Mouse (Mus musculus): ENCODE data around the gene Pgpep1l. TPM values are rescaled to one million over a fixed set of nuclear protein-coding genes. Genes with fewer than 3 reads are reported as not detected.
"Not testable (repeated sequence)": the region's sequence is repeated elsewhere in the genome, so short reads cannot be mapped to it uniquely, and the experiment has no call there.

Gene Pgpep1l
- polyA plus RNA-seq, 1 experiment from 2014 or later = not detected

DNA sequence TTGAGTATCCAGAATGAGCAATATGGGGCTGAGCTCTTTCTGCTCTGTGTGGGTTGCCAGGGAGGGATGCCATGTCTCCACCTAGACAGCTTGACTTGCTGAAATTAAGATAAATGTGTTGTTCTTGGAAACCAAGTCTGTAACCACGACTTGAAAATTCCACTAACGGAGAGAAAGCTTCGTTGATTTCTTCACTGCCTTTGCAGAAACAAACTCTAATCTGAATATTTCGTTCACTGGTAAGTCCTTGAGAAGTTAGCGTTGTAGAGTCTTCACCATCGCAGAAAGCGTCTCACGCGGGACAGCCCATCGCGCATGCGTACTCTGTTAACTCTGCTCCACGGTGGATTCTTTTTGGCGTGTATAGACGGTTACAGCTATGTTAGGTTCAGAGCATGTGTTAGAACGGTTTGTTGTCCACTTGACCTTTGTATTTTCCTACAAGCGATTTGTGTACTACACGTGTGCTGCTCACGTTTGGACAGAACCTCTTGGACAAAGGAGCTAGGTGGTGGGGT is 16.4 kb upstream of the Pgpep1l start:
- H3K9ac ChIP-seq = no peak overlapping the region
- 94% methylated on average over 19 of the region's 19 CpGs for WGBS
- no peak overlapping the region for H3K4me2 ChIP-seq
- no peak overlapping the region for H3K4me3 ChIP-seq
- no peaks in the 10 kb centered on the region for H3K9me3 ChIP-seq
- no peak for ATAC-seq (ENCODE audit: low FRiP score)
- H3K27me3 ChIP-seq = peaks cover 38% of the 10 kb centered on the region
- H3K27ac ChIP-seq = no peak overlapping the region
- no peaks in the 10 kb centered on the region for H3K36me3 ChIP-seq
- peaks cover 19% of the 10 kb centered on the region for H3K4me1 ChIP-seq (replicated peaks)

GRCm38 (mm10) chr7:68279481-68279880 is 15.4 kb upstream of the Pgpep1l start:
- Histone ChIP-seq H3K9ac (no peak overlapping the region), H3K27ac (no peak overlapping the region), H3K4me3 (no peak overlapping the region), H3K9me3 (no peaks in the 10 kb centered on the region), H3K36me3 (no peaks in the 10 kb centered on the region), H3K27me3 (peaks cover 45% of the 10 kb centered on the region), H3K4me1 (replicated peaks) (peaks cover 19% of the 10 kb centered on the region), H3K4me2 (no peak overlapping the region)
- 91% methylated on average over 7 of the region's 7 CpGs for WGBS
- ATAC-seq (ENCODE audit: low FRiP score) = no peak

DNA sequence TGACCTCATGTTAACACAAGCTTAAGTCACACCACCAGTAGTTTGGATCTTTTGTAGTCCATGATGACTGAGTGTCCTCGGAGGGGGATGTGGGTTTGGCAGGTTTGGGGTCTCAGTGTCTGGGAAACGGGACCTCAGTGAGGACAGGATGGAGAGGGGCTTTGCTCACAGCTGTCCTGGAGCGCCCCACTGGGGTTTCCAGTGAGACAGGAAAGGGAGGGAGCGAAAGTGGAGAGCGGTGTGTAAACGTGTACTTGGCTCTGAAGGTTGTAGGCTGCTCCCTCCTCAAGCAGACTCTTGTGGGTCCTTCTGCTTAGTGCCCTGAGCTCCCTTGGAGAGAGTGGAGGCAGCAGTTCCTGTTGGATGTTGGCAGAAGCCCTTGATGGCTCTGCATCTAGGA is 14.9 kb upstream of the Pgpep1l start:
- H3K4me2 ChIP-seq = no peak overlapping the region
- H3K4me3 ChIP-seq = no peak overlapping the region
- no peaks in the 10 kb centered on the region for H3K36me3 ChIP-seq
- peaks cover 48% of the 10 kb centered on the region for H3K27me3 ChIP-seq
- H3K9ac ChIP-seq = no peak overlapping the region
- peaks cover 19% of the 10 kb centered on the region for H3K4me1 ChIP-seq (replicated peaks)
- 79% methylated on average over 6 of the region's 6 CpGs for WGBS
- no peaks in the 10 kb centered on the region for H3K9me3 ChIP-seq
- no peak for ATAC-seq (ENCODE audit: low FRiP score)
- H3K27ac ChIP-seq = no peak overlapping the region

GRCm38 (mm10) chr7:68278385-68278784 is 14.4 kb upstream of the Pgpep1l start:
- no peak overlapping the region for H3K4me3 ChIP-seq
- H3K4me2 ChIP-seq = no peak overlapping the region
- H3K27me3 ChIP-seq = peaks cover 51% of the 10 kb centered on the region
- H3K9me3 ChIP-seq = no peaks in the 10 kb centered on the region
- ATAC-seq (ENCODE audit: low FRiP score) = no peak
- H3K36me3 ChIP-seq = no peaks in the 10 kb centered on the region
- H3K4me1 ChIP-seq (replicated peaks) = peaks cover 19% of the 10 kb centered on the region
- H3K9ac ChIP-seq = no peak overlapping the region
- WGBS = 94% methylated on average over 6 of the region's 6 CpGs
- no peak overlapping the region for H3K27ac ChIP-seq

GRCm38 (mm10) chr7:68277897-68278270 is 13.9 kb upstream of the Pgpep1l start:
- Histone ChIP-seq H3K27ac (no peak overlapping the region), H3K4me3 (no peak overlapping the region), H3K9ac (no peak overlapping the region), H3K4me2 (no peak overlapping the region), H3K27me3 (peaks cover 51% of the 10 kb centered on the region), H3K4me1 (replicated peaks) (peaks cover 19% of the 10 kb centered on the region), H3K9me3 (no peaks in the 10 kb centered on the region), H3K36me3 (no peaks in the 10 kb centered on the region)
- no peak for ATAC-seq (ENCODE audit: low FRiP score)
- WGBS = 52% methylated on average over 4 of the region's 4 CpGs

GRCm38 (mm10) chr7:68277054-68277896 is 13.2 kb upstream of the Pgpep1l start:
- Histone ChIP-seq H3K27me3 (peaks cover 51% of the 10 kb centered on the region), H3K4me3 (no peak overlapping the region), H3K4me1 (replicated peaks) (peaks cover 19% of the 10 kb centered on the region), H3K4me2 (no peak overlapping the region), H3K27ac (no peak overlapping the region), H3K36me3 (no peaks in the 10 kb centered on the region), H3K9me3 (no peaks in the 10 kb centered on the region), H3K9ac (no peak overlapping the region)
- ATAC-seq (ENCODE audit: low FRiP score) = no peak
- 34% methylated on average over 11 of the region's 11 CpGs for WGBS

DNA sequence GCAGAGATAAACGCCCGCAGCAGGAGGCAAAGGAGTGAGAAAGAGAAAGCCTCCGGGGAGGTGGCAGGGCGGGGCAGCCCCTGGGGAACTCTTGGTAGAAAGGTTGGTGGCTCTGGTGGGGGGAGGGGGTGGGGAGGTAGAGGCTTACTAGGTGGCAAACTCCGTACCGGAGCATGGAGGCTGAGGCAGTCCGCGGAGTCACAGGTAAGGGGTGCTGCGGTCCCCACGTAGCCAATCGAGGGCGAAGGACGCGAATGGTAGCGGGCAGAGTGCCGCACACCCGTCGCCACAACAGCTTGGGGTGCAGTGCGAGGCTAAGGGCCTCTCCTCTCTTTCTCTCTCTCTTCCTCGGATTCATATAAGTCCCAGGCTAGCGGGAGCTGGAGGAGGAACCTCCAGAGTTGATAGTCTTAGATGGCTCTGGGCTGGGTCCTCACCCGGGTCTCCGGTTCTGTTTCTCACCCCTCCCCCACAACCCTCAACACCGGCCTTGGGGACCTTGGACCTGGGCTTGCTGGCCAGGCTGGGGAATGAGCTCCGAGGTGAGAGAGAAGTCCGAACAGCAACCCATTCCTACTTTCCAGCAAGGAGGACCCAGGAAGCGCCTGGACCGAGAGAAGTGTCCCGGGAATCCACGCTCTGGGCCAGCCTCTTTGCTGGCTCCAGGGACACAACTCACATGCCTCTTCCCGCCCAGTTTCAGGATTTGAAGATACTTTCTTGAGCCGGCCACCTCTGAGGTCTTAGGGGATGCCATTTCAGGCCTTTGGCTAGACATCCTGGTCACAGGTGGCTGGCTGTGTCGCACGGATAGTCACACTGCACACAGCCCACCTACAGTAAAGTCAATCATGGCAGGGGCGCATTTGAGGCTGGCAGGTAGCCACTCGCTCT is 12.1 kb upstream of the Pgpep1l start:
- no peak for ATAC-seq (ENCODE audit: low FRiP score)
- no peak overlapping the region for H3K27ac ChIP-seq
- no peaks in the 10 kb centered on the region for H3K9me3 ChIP-seq
- H3K4me3 ChIP-seq = peak overlapping the region; percentile 32
- no peaks in the 10 kb centered on the region for H3K36me3 ChIP-seq
- H3K4me1 ChIP-seq (replicated peaks) = peaks cover 19% of the 10 kb centered on the region
- 6% methylated on average over 36 of the region's 36 CpGs for WGBS
- H3K27me3 ChIP-seq = peaks cover 51% of the 10 kb centered on the region
- H3K4me2 ChIP-seq = peak overlapping the region; percentile 60
- peak overlapping the region; percentile 49; the same call in 1 of the 2 replicates for H3K9ac ChIP-seq

GRCm38 (mm10) chr7:68275445-68275837 is 11.4 kb upstream of the Pgpep1l start:
- H3K9me3 ChIP-seq; H3K36me3 ChIP-seq; ATAC-seq (ENCODE audit: low FRiP score); H3K27ac ChIP-seq: not testable (repeated sequence)
- peaks cover 19% of the 10 kb centered on the region for H3K4me1 ChIP-seq (replicated peaks)
- H3K4me2 ChIP-seq = peak overlapping the region; percentile 60
- peaks cover 51% of the 10 kb centered on the region for H3K27me3 ChIP-seq
- peak overlapping the region; percentile 49; the same call in 1 of the 2 replicates for H3K9ac ChIP-seq
- 45% methylated on average over 9 of the region's 9 CpGs for WGBS
- H3K4me3 ChIP-seq = peak overlapping the region; percentile 32

GRCm38 (mm10) chr7:68274951-68275350 is 10.9 kb upstream of the Pgpep1l start:
- Histone ChIP-seq H3K9ac (no peak overlapping the region), H3K4me3 (no peak overlapping the region), H3K4me2 (no peak overlapping the region), H3K4me1 (replicated peaks) (peaks cover 19% of the 10 kb centered on the region), H3K27me3 (peaks cover 51% of the 10 kb centered on the region), H3K36me3 (no peaks in the 10 kb centered on the region), H3K27ac (no peak overlapping the region), H3K9me3 (no peaks in the 10 kb centered on the region)
- ATAC-seq (ENCODE audit: low FRiP score) = no peak
- WGBS = 63% methylated on average over 9 of the region's 9 CpGs

- Histone ChIP-seq H3K4me2 (no peak overlapping the region), H3K36me3 (no peaks in the 10 kb centered on the region), H3K9me3 (no peaks in the 10 kb centered on the region), H3K4me1 (replicated peaks) (peaks cover 19% of the 10 kb centered on the region), H3K27ac (no peak overlapping the region), H3K4me3 (no peak overlapping the region), H3K27me3 (peaks cover 49% of the 10 kb centered on the region), H3K9ac (no peak overlapping the region)
- WGBS = 68% methylated on average over 2 of the region's 2 CpGs
- ATAC-seq (ENCODE audit: low FRiP score) = no peak
Observed at GRCm38 (mm10) chr7:68274218-68274617, 10.2 kb upstream of the Pgpep1l start.

DNA sequence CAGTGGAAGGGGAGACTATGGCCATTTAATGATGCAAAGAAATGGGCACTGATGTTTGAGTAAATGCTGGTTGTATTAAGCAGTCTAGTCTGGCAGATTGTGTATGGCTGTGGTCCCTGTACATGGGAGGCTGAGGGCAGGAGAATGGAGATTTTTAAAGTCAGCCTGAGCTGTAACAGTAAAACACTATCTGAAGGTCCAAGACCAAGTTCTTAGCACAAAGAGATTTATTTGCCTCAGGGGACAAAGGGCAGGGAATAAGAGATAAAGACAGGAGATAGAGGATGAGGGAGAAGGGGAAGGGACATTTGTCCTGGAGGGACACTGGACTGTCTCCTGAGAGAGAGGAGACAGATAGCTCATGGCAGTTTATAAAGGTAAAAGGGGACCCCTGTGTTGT is 9.5 kb upstream of the Pgpep1l start, which contains the start of gene Fam169b:
Gene Fam169b (plus strand): TSS at position 325 of the 400 bp plus-strand sequence.
- no peak within 1 kb of the TSS for H3K4me3 ChIP-seq
- H3K9ac ChIP-seq = no peak within 1 kb of the TSS
- no peak for ATAC-seq (ENCODE audit: low FRiP score)
- no peak within 1 kb of the TSS for H3K4me2 ChIP-seq
- no peak within 1 kb of the TSS for H3K27ac ChIP-seq
- peaks cover 19% of the 10 kb centered on the region for H3K4me1 ChIP-seq (replicated peaks)
- H3K36me3 ChIP-seq = no peaks in the 10 kb centered on the region
- H3K27me3 ChIP-seq = peaks cover 42% of the 10 kb centered on the region
- no peaks in the 10 kb centered on the region for H3K9me3 ChIP-seq

- Histone ChIP-seq H3K4me1 (replicated peaks) (peaks cover 19% of the 10 kb centered on the region), H3K36me3 (no peaks in the 10 kb centered on the region), H3K27ac (no peak overlapping the region), H3K4me2 (no peak overlapping the region), H3K27me3 (peaks cover 33% of the 10 kb centered on the region), H3K4me3 (no peak overlapping the region), H3K9ac (no peak overlapping the region), H3K9me3 (no peaks in the 10 kb centered on the region)
- 78% methylated on average over 10 of the region's 10 CpGs for WGBS
- no peak for ATAC-seq (ENCODE audit: low FRiP score)
Observed at GRCm38 (mm10) chr7:68272607-68273006, 8.6 kb upstream of the Pgpep1l start.

Measured in hindbrain, embryonic 13.5 days (tissue).